Mouse (Mus musculus): ENCODE results near the gene Sik2.

GRCm38 (mm10) chr9:51056360-51057324 is 47.8 kb upstream of the Sik2 start:
- TF ChIP-seq POLR2A (IDR thresholded peaks at IDR 0.05; ENCODE audit: low read depth, low read length) (no peak), NELFE (IDR thresholded peaks at IDR 0.05; ENCODE audit: low read depth, low read length) (no peak), MAX (IDR thresholded peaks at IDR 0.05; ENCODE audit: low read length) (no peak), ZMIZ1 (IDR thresholded peaks at IDR 0.05; ENCODE audit: low read depth, low read length) (no peak), CTCF (conservative IDR thresholded peaks at IDR 0.05 in 1 of 2, IDR thresholded peaks at IDR 0.05 in 1 of 2; ENCODE audit: low read depth in 2 of 2, low read length in 2 of 2) (no peak), EP300 (IDR thresholded peaks at IDR 0.05; ENCODE audit: low read length) (no peak), ZNF384 (IDR thresholded peaks at IDR 0.05; ENCODE audit: low read depth, low read length) (peak; percentile 43; the same call in 1 of the 2 replicates), BHLHE40 (IDR thresholded peaks at IDR 0.05; ENCODE audit: low read depth, low read length) (no peak), HCFC1 (IDR thresholded peaks at IDR 0.05; ENCODE audit: low read depth, low read length) (no peak), CHD1 (IDR thresholded peaks at IDR 0.05; ENCODE audit: low read depth, low read length) (no peak), E2F4 (IDR thresholded peaks at IDR 0.05; ENCODE audit: insufficient replicate concordance, low read depth, low read length) (no peak)
